Mouse (Mus musculus): ENCODE results near the gene Chtop.

DNA sequence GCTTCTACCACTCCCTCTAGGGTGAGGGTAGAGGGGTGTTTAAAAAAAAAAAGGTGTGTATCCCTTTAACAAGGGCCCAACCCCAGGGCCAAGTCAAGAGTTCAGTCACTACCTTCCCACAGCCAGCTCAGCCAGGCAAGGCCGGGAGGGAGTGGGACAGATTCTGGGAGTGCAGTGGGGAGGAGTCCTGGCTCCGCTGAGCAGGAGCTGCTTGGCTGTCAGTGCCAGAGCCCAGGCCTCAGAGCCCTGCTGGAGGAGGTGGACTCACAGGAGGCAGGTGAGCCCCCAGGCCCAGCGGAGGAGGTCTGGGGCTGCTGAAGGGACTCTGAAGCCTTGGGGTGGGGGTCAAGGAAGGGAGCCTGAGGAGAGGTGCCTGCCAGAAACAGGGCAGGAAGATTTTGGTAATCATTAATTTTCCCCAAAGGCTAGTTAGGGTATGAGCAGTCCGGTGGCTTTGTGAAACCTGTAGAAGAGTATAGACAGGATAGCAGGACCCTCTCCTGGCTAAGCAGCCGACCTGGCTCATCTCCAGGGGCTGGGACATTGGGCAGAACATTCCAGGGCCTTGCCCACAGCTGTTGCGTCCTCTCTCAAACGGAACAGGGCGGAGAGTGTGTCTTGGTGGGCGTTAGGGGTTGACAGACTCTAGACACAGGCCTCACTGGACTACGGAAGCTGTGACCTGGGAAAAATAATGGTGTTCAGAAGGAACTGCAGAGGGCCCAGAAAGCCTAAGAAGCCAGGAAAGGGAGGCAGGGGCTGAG, 28.0 kb upstream of the Chtop start, which contains the start of gene S100a16:
- no peak for TF ChIP-seq CTCF (IDR thresholded peaks at IDR 0.05; ENCODE audit: control insufficient read depth, insufficient read depth, low read length)
- TF ChIP-seq POLR2A (IDR thresholded peaks at IDR 0.05; ENCODE audit: borderline replicate concordance, control insufficient read depth, low read depth, low read length) = no peak
